Comparison of ENCODE assay signal across 17 mouse cellular contexts in genomic region chr3:68405724-68406123, GRCm38 (mm10).
DNase-seq lines count a peak whose midpoint lies in the region; ATAC-seq and TF ChIP-seq lines count a peak whose summit lies in the region.
"Had no signal": no experiment of that assay in that cellular context is flagged by ENCODE, and none has a peak within 500 bp of the region (broad histone marks: within the 10 kb centered on the region; RNA-seq: fewer than 3 reads in every experiment).

No protein-coding gene starts in this region.

- H3K9ac ChIP-seq in forebrain, postnatal 0 days = no peak overlapping the region
- H3K9ac ChIP-seq in forebrain, embryonic 11.5 days (ENCODE audit: low read length) = no peak overlapping the region
- no peak overlapping the region for H3K9ac ChIP-seq in heart, postnatal 0 days (replicated peaks; ENCODE audit: low read depth, low read length)
- H3K9ac ChIP-seq in midbrain, embryonic 14.5 days (replicated peaks; ENCODE audit: low read length) = no peak overlapping the region
- H3K9ac ChIP-seq in midbrain, embryonic 16.5 days (ENCODE audit: low read depth, low read length) = no peak overlapping the region
- no peak overlapping the region for H3K9ac ChIP-seq in neural tube, embryonic 15.5 days (replicated peaks)
- H3K9ac ChIP-seq: heart, embryonic 12.5 days; hindbrain, embryonic 15.5 days had no signal

- no peak overlapping the region for H3K27ac ChIP-seq in forebrain, postnatal 0 days (ENCODE audit: low read depth, low read length)
- no peak overlapping the region for H3K27ac ChIP-seq in forebrain, embryonic 11.5 days (ENCODE audit: low read depth, low read length)
- no peak overlapping the region for H3K27ac ChIP-seq in heart, postnatal 0 days (ENCODE audit: low read depth)
- no peak overlapping the region for H3K27ac ChIP-seq in heart, embryonic 10.5 days
- H3K27ac ChIP-seq in midbrain, embryonic 14.5 days (replicated peaks; ENCODE audit: low read depth, low read length) = peak overlapping the region; percentile 66
- H3K27ac ChIP-seq in midbrain, embryonic 16.5 days (ENCODE audit: low read length) = no peak overlapping the region
- H3K27ac ChIP-seq in neural tube, embryonic 15.5 days (replicated peaks) = no peak overlapping the region
- H3K27ac ChIP-seq: embryonic facial prominence, embryonic 10.5 days; hindbrain, embryonic 15.5 days had no signal

- no peak for TF ChIP-seq CTCF in forebrain, postnatal 0 days (IDR thresholded peaks at IDR 0.05; ENCODE audit: low read depth)
- TF ChIP-seq CTCF in heart, postnatal 0 days (IDR thresholded peaks at IDR 0.05; ENCODE audit: low read depth) = no peak

- H3K36me3 ChIP-seq in forebrain, postnatal 0 days (ENCODE audit: insufficient read depth) = no peaks in the 10 kb centered on the region
- H3K36me3 ChIP-seq in forebrain, embryonic 11.5 days (ENCODE audit: control insufficient read depth, insufficient read depth, low read length) = no peaks in the 10 kb centered on the region
- H3K36me3 ChIP-seq in heart, postnatal 0 days (replicated peaks; ENCODE audit: control insufficient read depth, insufficient read depth, low read length) = no peaks in the 10 kb centered on the region
- H3K36me3 ChIP-seq in heart, embryonic 10.5 days = no peaks in the 10 kb centered on the region
- H3K36me3 ChIP-seq in midbrain, embryonic 14.5 days (ENCODE audit: control insufficient read depth, insufficient read depth, low read length) = no peaks in the 10 kb centered on the region
- no peaks in the 10 kb centered on the region for H3K36me3 ChIP-seq in midbrain, embryonic 16.5 days (ENCODE audit: control insufficient read depth, insufficient read depth, low read length)
- H3K36me3 ChIP-seq in neural tube, embryonic 15.5 days = no peaks in the 10 kb centered on the region
- H3K36me3 ChIP-seq: embryonic facial prominence, embryonic 10.5 days; heart, embryonic 12.5 days; hindbrain, embryonic 15.5 days had no signal

- DNase-seq in forebrain, postnatal 0 days = no peak
- DNase-seq in forebrain, embryonic 11.5 days (ENCODE audit: low spot score) = no peak
- DNase-seq in heart, postnatal 0 days (ENCODE audit: low spot score) = no peak
- no peak for DNase-seq in heart, embryonic 10.5 days (ENCODE audit: low spot score)
- DNase-seq in midbrain, embryonic 14.5 days = peak; percentile 52
- DNase-seq: adrenal gland, adult 2 months; adrenal gland, postnatal 25 days; cerebellum, adult 2 months; cerebellum, postnatal 10 days; gastrocnemius, postnatal 36 days had no signal

- TF ChIP-seq EP300 in heart, postnatal 0 days (IDR thresholded peaks at IDR 0.05; ENCODE audit: low read depth) = no peak

- no peak overlapping the region for H3K4me3 ChIP-seq in forebrain, postnatal 0 days (ENCODE audit: low read depth, low read length)
- H3K4me3 ChIP-seq in forebrain, embryonic 11.5 days (ENCODE audit: low read depth, low read length) = no peak overlapping the region
- no peak overlapping the region for H3K4me3 ChIP-seq in heart, postnatal 0 days (ENCODE audit: low read depth, low read length)
- no peak overlapping the region for H3K4me3 ChIP-seq in heart, embryonic 10.5 days
- H3K4me3 ChIP-seq in midbrain, embryonic 14.5 days (replicated peaks; ENCODE audit: low read depth, low read length) = no peak overlapping the region
- no peak overlapping the region for H3K4me3 ChIP-seq in midbrain, embryonic 16.5 days (ENCODE audit: low read depth, low read length)
- no peak overlapping the region for H3K4me3 ChIP-seq in neural tube, embryonic 15.5 days (replicated peaks)
- H3K4me3 ChIP-seq: embryonic facial prominence, embryonic 10.5 days; heart, embryonic 12.5 days; hindbrain, embryonic 15.5 days had no signal

- 37% methylated on average over 5 of the region's 5 CpGs for WGBS in forebrain, postnatal 0 days
- WGBS in forebrain, embryonic 11.5 days = 72% methylated on average over 5 of the region's 5 CpGs
- WGBS in heart, postnatal 0 days = 26% methylated on average over 5 of the region's 5 CpGs
- WGBS in heart, embryonic 10.5 days = 58% methylated on average over 5 of the region's 5 CpGs
- 31% methylated on average over 5 of the region's 5 CpGs for WGBS in midbrain, embryonic 14.5 days
- WGBS in midbrain, embryonic 16.5 days = 39% methylated on average over 5 of the region's 5 CpGs
- 50% methylated on average over 5 of the region's 5 CpGs for WGBS in neural tube, embryonic 15.5 days

- H3K4me2 ChIP-seq in forebrain, postnatal 0 days (ENCODE audit: low read depth) = no peak overlapping the region
- H3K4me2 ChIP-seq in forebrain, embryonic 11.5 days (ENCODE audit: low read depth, low read length, severe bottlenecking) = no peak overlapping the region
- no peak overlapping the region for H3K4me2 ChIP-seq in heart, postnatal 0 days (ENCODE audit: low read depth, low read length)
- no peak overlapping the region for H3K4me2 ChIP-seq in midbrain, embryonic 14.5 days (ENCODE audit: low read length)
- H3K4me2 ChIP-seq in midbrain, embryonic 16.5 days (ENCODE audit: low read length) = no peak overlapping the region
- no peak overlapping the region for H3K4me2 ChIP-seq in neural tube, embryonic 15.5 days
- H3K4me2 ChIP-seq: heart, embryonic 12.5 days; hindbrain, embryonic 15.5 days had no signal

- no peaks in the 10 kb centered on the region for H3K4me1 ChIP-seq in forebrain, postnatal 0 days (ENCODE audit: insufficient read depth)
- H3K4me1 ChIP-seq in forebrain, embryonic 11.5 days (replicated peaks; ENCODE audit: control insufficient read depth, insufficient read depth, low read length) = peaks cover 4% of the 10 kb centered on the region; the same call in 1 of the 2 replicates
- peaks cover 5% of the 10 kb centered on the region; the same call in 1 of the 2 replicates for H3K4me1 ChIP-seq in heart, postnatal 0 days (ENCODE audit: control insufficient read depth, insufficient read depth)
- H3K4me1 ChIP-seq in heart, embryonic 10.5 days = peaks cover 22% of the 10 kb centered on the region
- H3K4me1 ChIP-seq in midbrain, embryonic 14.5 days (ENCODE audit: control insufficient read depth, insufficient read depth, low read length) = peaks cover 27% of the 10 kb centered on the region
- peaks cover 27% of the 10 kb centered on the region for H3K4me1 ChIP-seq in midbrain, embryonic 16.5 days (ENCODE audit: control insufficient read depth, insufficient read depth, low read length)
- H3K4me1 ChIP-seq in neural tube, embryonic 15.5 days = peaks cover 16% of the 10 kb centered on the region

- H3K9me3 ChIP-seq in forebrain, postnatal 0 days (ENCODE audit: low read length) = no peaks in the 10 kb centered on the region
- no peaks in the 10 kb centered on the region for H3K9me3 ChIP-seq in forebrain, embryonic 11.5 days (ENCODE audit: control insufficient read depth, low read length)
- H3K9me3 ChIP-seq in heart, postnatal 0 days (replicated peaks; ENCODE audit: control insufficient read depth, low read length) = no peaks in the 10 kb centered on the region
- no peaks in the 10 kb centered on the region for H3K9me3 ChIP-seq in heart, embryonic 10.5 days
- no peaks in the 10 kb centered on the region for H3K9me3 ChIP-seq in midbrain, embryonic 14.5 days (ENCODE audit: control insufficient read depth, low read length)
- no peaks in the 10 kb centered on the region for H3K9me3 ChIP-seq in midbrain, embryonic 16.5 days (replicated peaks; ENCODE audit: control insufficient read depth, low read length, poor library complexity, severe bottlenecking)
- H3K9me3 ChIP-seq in neural tube, embryonic 15.5 days (replicated peaks) = no peaks in the 10 kb centered on the region
- H3K9me3 ChIP-seq: embryonic facial prominence, embryonic 10.5 days; heart, embryonic 12.5 days; hindbrain, embryonic 15.5 days had no signal

- no peaks in the 10 kb centered on the region for H3K27me3 ChIP-seq in forebrain, postnatal 0 days (ENCODE audit: insufficient read depth, low read length)
- H3K27me3 ChIP-seq in forebrain, embryonic 11.5 days (ENCODE audit: control insufficient read depth, insufficient read depth, low read length) = no peaks in the 10 kb centered on the region
- H3K27me3 ChIP-seq in heart, postnatal 0 days (ENCODE audit: control insufficient read depth, insufficient read depth, low read length) = no peaks in the 10 kb centered on the region
- no peaks in the 10 kb centered on the region for H3K27me3 ChIP-seq in heart, embryonic 10.5 days (ENCODE audit: insufficient read depth, poor library complexity, severe bottlenecking)
- no peaks in the 10 kb centered on the region for H3K27me3 ChIP-seq in midbrain, embryonic 14.5 days (ENCODE audit: control insufficient read depth, insufficient read depth, low read length)
- no peaks in the 10 kb centered on the region for H3K27me3 ChIP-seq in midbrain, embryonic 16.5 days (ENCODE audit: control insufficient read depth, insufficient read depth, low read depth, low read length)
- H3K27me3 ChIP-seq in neural tube, embryonic 15.5 days (replicated peaks) = no peaks in the 10 kb centered on the region
- H3K27me3 ChIP-seq: CH12.LX; heart, embryonic 12.5 days; hindbrain, embryonic 15.5 days had no signal

- peak; percentile 74; the same call in 1 of the 2 replicates for ATAC-seq in forebrain, postnatal 0 days
- no peak for ATAC-seq in forebrain, embryonic 11.5 days (replicated peaks; ENCODE audit: low FRiP score)
- peak; percentile 27; the same call in 1 of the 2 replicates for ATAC-seq in heart, postnatal 0 days (ENCODE audit: insufficient read depth, low read depth)
- 0 out of 2 replicates have a peak, but pooled peaks have one; percentile 12 for ATAC-seq in midbrain, embryonic 14.5 days (ENCODE audit: low FRiP score, low TSS enrichment)
- ATAC-seq in midbrain, embryonic 16.5 days = no peak
- ATAC-seq in neural tube, embryonic 15.5 days (ENCODE audit: low FRiP score) = no peak
- ATAC-seq: intestine, embryonic 16.5 days had no signal

Comparison
In these comparisons a context has a peak if more than half of its experiments do, and no peak if none do; other contexts are left out.
1. ATAC-seq: peak in forebrain, postnatal 0 days (single experiment), heart, postnatal 0 days (single experiment) and midbrain, embryonic 14.5 days (single experiment); none in forebrain, embryonic 11.5 days (single experiment), midbrain, embryonic 16.5 days (single experiment) and neural tube, embryonic 15.5 days (single experiment).